Mouse (Mus musculus) T-helper 17 cell (primary cell): ENCODE results near the gene Wscd2.

Experiments
- in situ Hi-C, 2 experiments: fragments of 300-600 bp; cut with MboI, MseI; formaldehyde crosslinking; loops; 1 replicate in 1 of 2; 2 replicates in 1 of 2; pipeline ENCODE4 v1.15.1; 2025; ENCODE audit warnings: high pct_unique_total_duplicates in 2 of 2

Wscd2 gene

GRCm38 (mm10) chr5:113580248-113580647, 90.1 kb downstream of the Wscd2 start:
- in situ Hi-C loops = loop anchor here (10.0 kb wide), 2 partner anchors 235 to 1195 kb away; partner anchors contain the start of genes Ankrd13a (in 1 of the 2) and Git2 (in 1 of the 2)

GRCm38 (mm10) chr5:113580801-113581200, 90.7 kb downstream of the Wscd2 start:
- in situ Hi-C loops = loop anchor here (10.0 kb wide), 2 partner anchors 234 to 1194 kb away; partner anchors contain the start of genes Ankrd13a (in 1 of the 2) and Git2 (in 1 of the 2)

- in situ Hi-C loops = loop anchor here (10.0 kb wide), 2 partner anchors 231 to 1191 kb away; partner anchors contain the start of genes Ankrd13a (in 1 of the 2) and Git2 (in 1 of the 2)
Measured at GRCm38 (mm10) chr5:113583424-113584162, 93.5 kb downstream of the Wscd2 start.

GRCm38 (mm10) chr5:113584439-113584838, 94.3 kb downstream of the Wscd2 start:
- in situ Hi-C loops = loop anchor here (10.0 kb wide), 2 partner anchors 230 to 1190 kb away; partner anchors contain the start of genes Ankrd13a (in 1 of the 2) and Git2 (in 1 of the 2)

GRCm38 (mm10) chr5:113585619-113586457, 95.7 kb downstream of the Wscd2 start:
- in situ Hi-C loops = loop anchor here (5.0 to 10.0 kb wide), 3 partner anchors 141 to 1189 kb away; partner anchors contain the start of genes Ankrd13a (in 1 of the 2) and Git2 (in 1 of the 2)

- in situ Hi-C loops = loop anchor here (5.0 to 10.0 kb wide), 3 partner anchors 141 to 1188 kb away; partner anchors contain the start of genes Ankrd13a (in 1 of the 2) and Git2 (in 1 of the 2)
Measured at GRCm38 (mm10) chr5:113586458-113586849, 96.3 kb downstream of the Wscd2 start.

- in situ Hi-C loops = loop anchor here in 1 of 2 experiments (5.0 kb wide), 1 partner anchor 37 kb away; no protein-coding TSS in a partner anchor
Measured at GRCm38 (mm10) chr5:113590010-113590640, 100.0 kb downstream of the Wscd2 start.

- in situ Hi-C loops = loop anchor here in 1 of 2 experiments (5.0 kb wide), 1 partner anchor 36 kb away; no protein-coding TSS in a partner anchor
Measured at GRCm38 (mm10) chr5:113591166-113591565, 101.0 kb downstream of the Wscd2 start.

- in situ Hi-C loops = loop anchor here in 1 of 2 experiments (5.0 kb wide), 1 partner anchor 36 kb away; no protein-coding TSS in a partner anchor
Measured at GRCm38 (mm10) chr5:113591751-113592230, 101.7 kb downstream of the Wscd2 start.

GRCm38 (mm10) chr5:113593911-113594705, 104.0 kb downstream of the Wscd2 start:
- in situ Hi-C loops = loop anchor here in 1 of 2 experiments (5.0 kb wide), 1 partner anchor 33 kb away; no protein-coding TSS in a partner anchor

GRCm38 (mm10) chr5:113596252-113596651, 106.1 kb downstream of the Wscd2 start:
- in situ Hi-C loops = no loop called here

- in situ Hi-C loops = no loop called here
Measured at GRCm38 (mm10) chr5:113596780-113597353, 106.7 kb downstream of the Wscd2 start.

- in situ Hi-C loops = no loop called here
Measured at GRCm38 (mm10) chr5:113600181-113600580, 110.0 kb downstream of the Wscd2 start.

- in situ Hi-C loops = no loop called here
Measured at GRCm38 (mm10) chr5:113600803-113601202, 110.7 kb downstream of the Wscd2 start.

GRCm38 (mm10) chr5:113603471-113603870, 113.3 kb downstream of the Wscd2 start:
- in situ Hi-C loops = no loop called here

- in situ Hi-C loops = no loop called here
Measured at GRCm38 (mm10) chr5:113604758-113605157, 114.6 kb downstream of the Wscd2 start.

GRCm38 (mm10) chr5:113606121-113606520, 116.0 kb downstream of the Wscd2 start:
- in situ Hi-C loops = no loop called here

GRCm38 (mm10) chr5:113606961-113607785, 117.0 kb downstream of the Wscd2 start:
- in situ Hi-C loops = no loop called here
